Mouse (Mus musculus) hindbrain, embryonic 14.5 days (tissue): ENCODE data around the gene Etaa1. TPM values are rescaled to one million over a fixed set of nuclear protein-coding genes. Genes with fewer than 3 reads are reported as not detected.
A peak's percentile ranks its signal among the peaks of the same experiment; 100 is the strongest.

ENCODE experiments used
- ATAC-seq: fragments of 200-750 bp; cut with Nextera tagmentation; 2 replicates; pipeline ENCODE4 v1.8.0; 2017; ENCODE audit warnings: moderate number of reproducible peaks, mild to moderate bottlenecking, moderate TSS enrichment, moderate library complexity; ENCODE audit not compliant: low FRiP score
- DNase-seq: peaks from one replicate; pipeline ENCODE4 v3.0.0-alpha.2; 2015; ENCODE audit warnings: low spot score
- H3K27ac ChIP-seq: fragments of 300-500 bp; sonication (generic); 2 replicates; pipeline ENCODE4 v1.5.1; 2014; ENCODE audit warnings: mild to moderate bottlenecking, moderate library complexity
- H3K27me3 ChIP-seq: fragments of 300-500 bp; sonication (generic); 2 replicates; pipeline ENCODE4 v1.6.1; 2014; ENCODE audit warnings: mild to moderate bottlenecking, low read length, mixed read lengths; ENCODE audit not compliant: control insufficient read depth, insufficient read depth
- H3K36me3 ChIP-seq: fragments of 300-500 bp; sonication (generic); replicated peaks from 2 replicates; pipeline ENCODE4 v1.6.1; 2014; ENCODE audit not compliant: control insufficient read depth, insufficient read depth
- H3K4me1 ChIP-seq: fragments of 300-500 bp; sonication (generic); replicated peaks from 2 replicates; pipeline ENCODE4 v1.6.1; 2014; ENCODE audit warnings: antibody characterized with exemption, low read length, mixed read lengths; ENCODE audit not compliant: control insufficient read depth, insufficient read depth
- H3K4me2 ChIP-seq: fragments of 300-500 bp; sonication (generic); replicated peaks from 2 replicates; pipeline ENCODE4 v1.6.1; 2014; ENCODE audit warnings: mild to moderate bottlenecking, moderate library complexity
- H3K4me3 ChIP-seq: fragments of 300-500 bp; sonication (generic); replicated peaks from 2 replicates; pipeline ENCODE4 v1.5.1; 2014; ENCODE audit warnings: mild to moderate bottlenecking, low read length
- H3K9ac ChIP-seq: fragments of 300-500 bp; sonication (generic); 2 replicates; pipeline ENCODE4 v1.6.1; 2014
- H3K9me3 ChIP-seq: fragments of 300-500 bp; sonication (generic); 2 replicates; pipeline ENCODE4 v1.6.1; 2016; ENCODE audit warnings: low read length; ENCODE audit not compliant: control insufficient read depth
- WGBS: fragments of 180-500 bp; shearing (Covaris S2); extraction: QIAGEN DNeasy Blood & Tissue Kit; methylation state at CpG from one replicate; pipeline ENCODE4 v1.1.7; 2014; 5-methylcytosine and 5-hydroxymethylcytosine counted together
- polyA plus RNA-seq: library from polyadenylated mRNA; unstranded; fragments of >200 nt; fragmentation: Nextera tagmentation; extraction: Ambion mirVana; gene quantifications from 2 replicates; pipeline ENCODE4 v1.2.1, GENCODE M21; 2014

The Etaa1 gene
- polyA plus RNA-seq = 9.6 and 11.2 TPM in 2 replicates

DNA sequence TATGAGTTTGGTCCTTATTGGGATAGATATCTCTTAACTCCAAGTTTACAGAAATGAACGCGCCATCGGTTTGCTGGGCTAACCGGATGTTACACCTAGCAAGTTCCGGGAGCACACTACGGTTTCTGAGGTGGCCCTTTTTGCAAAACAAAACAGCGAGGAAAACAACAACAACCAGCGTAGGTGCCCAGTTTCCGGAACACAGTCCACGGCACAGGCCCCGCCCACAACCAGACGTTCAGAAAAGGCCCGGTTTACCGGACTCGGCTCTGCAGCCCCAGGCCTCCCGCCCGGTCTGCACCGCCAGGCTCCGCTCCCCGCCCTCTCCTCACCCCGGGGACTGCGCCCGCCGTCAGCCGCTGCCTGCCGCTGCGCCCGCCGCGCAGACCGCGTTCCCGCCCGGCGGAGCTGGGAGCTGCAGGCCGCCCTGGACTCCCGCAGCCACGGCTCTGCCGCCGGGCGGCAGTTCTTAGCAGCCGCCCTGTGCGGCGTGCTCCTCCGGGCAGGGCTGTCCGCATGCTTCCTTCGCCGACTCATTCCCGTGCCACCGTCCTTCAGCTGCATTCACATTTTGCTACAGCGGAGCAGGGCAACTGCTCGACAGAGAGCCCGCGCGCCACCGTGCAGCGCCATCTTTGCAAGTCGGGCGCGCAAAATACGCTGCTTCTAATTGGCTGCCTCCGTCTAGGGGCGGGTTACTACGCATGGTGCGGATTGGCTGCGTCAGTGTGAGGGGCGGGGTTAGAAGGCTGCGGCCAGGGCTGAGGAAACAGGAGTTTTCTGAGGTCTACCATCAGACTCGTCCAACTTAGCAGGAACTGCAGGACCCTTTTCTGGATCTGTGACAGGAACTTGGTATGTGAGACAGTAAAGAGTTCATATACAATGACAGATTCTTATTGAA, at the start of gene Etaa1:
TSS of gene Etaa1 (minus strand) at position 645 of the 904 bp plus-strand sequence.
- under 1% methylated on average over 69 of the region's 69 CpGs for WGBS
- Histone ChIP-seq H3K4me2 (peak within 1 kb of the TSS; percentile 84), H3K36me3 (peaks cover 18% of the 10 kb centered on the region), H3K27ac (peak within 1 kb of the TSS; percentile 92), H3K9ac (peak within 1 kb of the TSS; percentile 93), H3K4me3 (peak within 1 kb of the TSS; percentile 94), H3K4me1 (peaks cover 14% of the 10 kb centered on the region), H3K27me3 (no peaks in the 10 kb centered on the region), H3K9me3 (no peaks in the 10 kb centered on the region)
- DNase-seq (peak; percentile 96), ATAC-seq (peak; percentile 100)

- 93% methylated on average over 3 of the region's 3 CpGs for WGBS
- no peak overlapping the region for H3K4me3 ChIP-seq
- H3K9me3 ChIP-seq = no peaks in the 10 kb centered on the region
- H3K4me2 ChIP-seq = no peak overlapping the region
- H3K4me1 ChIP-seq = no peaks in the 10 kb centered on the region
- H3K27me3 ChIP-seq = no peaks in the 10 kb centered on the region
- ATAC-seq (no peak), DNase-seq (no peak)
- no peak overlapping the region for H3K9ac ChIP-seq
- no peak overlapping the region for H3K27ac ChIP-seq
- no peaks in the 10 kb centered on the region for H3K36me3 ChIP-seq
Observed at GRCm38 (mm10) chr11:17994151-17994550, 40.5 kb upstream of the Etaa1 start.

- H3K4me2 ChIP-seq = no peak overlapping the region
- no peak for DNase-seq
- H3K4me3 ChIP-seq = no peak overlapping the region
- no peak overlapping the region for H3K27ac ChIP-seq
- no peaks in the 10 kb centered on the region for H3K27me3 ChIP-seq
- no peaks in the 10 kb centered on the region for H3K4me1 ChIP-seq
- H3K9me3 ChIP-seq = no peaks in the 10 kb centered on the region
- H3K36me3 ChIP-seq = no peaks in the 10 kb centered on the region
- H3K9ac ChIP-seq = no peak overlapping the region
- WGBS = 90% methylated on average over 9 of the region's 9 CpGs
- ATAC-seq = no peak
Observed at GRCm38 (mm10) chr11:17992311-17992710, 38.6 kb upstream of the Etaa1 start.

DNA sequence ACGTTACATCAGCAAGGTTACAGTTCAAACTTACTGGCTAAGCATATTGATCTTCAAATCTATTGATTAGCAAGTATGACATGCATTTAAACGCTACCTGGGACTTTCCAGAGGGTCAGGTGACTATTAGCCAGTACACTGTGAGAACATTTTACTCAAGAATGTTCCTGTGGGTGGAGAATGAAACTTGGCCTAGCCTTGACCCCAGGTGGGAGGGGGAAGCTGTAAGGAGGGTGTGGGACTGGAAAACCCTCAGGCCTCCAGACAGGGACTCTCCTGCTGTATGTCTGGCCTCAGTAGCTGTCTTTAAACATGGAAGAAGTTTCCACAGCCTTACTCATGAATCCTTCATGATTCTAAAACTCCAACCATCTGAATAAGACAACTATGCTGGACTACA, 29.7 kb upstream of the Etaa1 start:
- Histone ChIP-seq H3K27ac (no peak overlapping the region), H3K9me3 (no peaks in the 10 kb centered on the region), H3K27me3 (no peaks in the 10 kb centered on the region), H3K4me3 (no peak overlapping the region), H3K4me2 (no peak overlapping the region), H3K9ac (no peak overlapping the region), H3K4me1 (no peaks in the 10 kb centered on the region), H3K36me3 (no peaks in the 10 kb centered on the region)
- WGBS = 92% methylated on average over 2 of the region's 2 CpGs
- DNase-seq = no peak
- ATAC-seq = no peak

DNA sequence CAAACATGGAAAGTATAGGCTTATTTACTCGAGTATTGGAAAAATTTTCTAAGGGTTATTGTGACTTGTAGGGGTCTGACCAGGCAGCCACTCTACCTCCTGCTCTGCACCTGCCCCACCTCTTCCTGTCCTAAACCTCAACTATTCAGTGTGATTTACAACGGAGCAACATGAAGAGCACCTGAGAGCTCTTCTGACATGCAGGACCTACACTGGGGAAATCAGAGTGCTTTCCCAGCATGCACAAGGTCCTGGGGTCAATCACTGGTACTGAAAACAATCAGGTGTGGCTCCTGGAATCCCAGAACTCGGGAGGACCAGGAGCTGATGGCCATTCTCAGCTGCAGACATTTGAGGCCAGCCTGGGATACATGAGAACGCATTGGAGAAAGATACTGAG, 27.6 kb upstream of the Etaa1 start:
- Histone ChIP-seq H3K4me1 (no peaks in the 10 kb centered on the region), H3K27me3 (no peaks in the 10 kb centered on the region), H3K27ac (no peak overlapping the region), H3K9ac (no peak overlapping the region), H3K4me2 (no peak overlapping the region), H3K9me3 (no peaks in the 10 kb centered on the region), H3K36me3 (no peaks in the 10 kb centered on the region), H3K4me3 (no peak overlapping the region)
- ATAC-seq (no peak), DNase-seq (no peak)
- 74% methylated on average over 4 of the region's 4 CpGs for whole genome bisulfite sequencing

DNA sequence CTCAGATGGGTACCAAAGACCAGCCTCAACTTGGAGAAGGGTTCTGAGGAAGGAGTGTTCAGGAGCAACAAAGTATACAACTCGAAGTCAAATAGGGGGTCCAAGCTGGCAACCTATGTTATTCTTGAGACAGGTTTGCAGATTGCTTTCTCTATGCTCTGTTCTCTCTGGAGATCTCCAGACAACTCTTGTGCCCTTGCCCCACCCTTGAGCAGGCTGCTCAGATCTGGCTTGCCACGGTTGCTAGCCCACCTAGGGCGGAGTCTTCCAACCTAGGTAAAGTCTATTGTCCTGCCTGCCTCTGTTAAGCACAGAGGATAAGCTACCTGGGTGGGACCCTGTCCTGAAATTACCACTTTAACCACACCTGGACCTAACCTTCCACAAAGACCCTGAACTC, 21.9 kb upstream of the Etaa1 start:
- no peak for DNase-seq
- no peak overlapping the region for H3K4me3 ChIP-seq
- H3K9ac ChIP-seq = no peak overlapping the region
- no peaks in the 10 kb centered on the region for H3K27me3 ChIP-seq
- 78% methylated on average over 3 of the region's 3 CpGs for WGBS
- no peak overlapping the region for H3K4me2 ChIP-seq
- H3K4me1 ChIP-seq = no peaks in the 10 kb centered on the region
- H3K27ac ChIP-seq = no peak overlapping the region
- no peak for ATAC-seq
- no peaks in the 10 kb centered on the region for H3K9me3 ChIP-seq
- H3K36me3 ChIP-seq = no peaks in the 10 kb centered on the region

GRCm38 (mm10) chr11:17952791-17953190, 884 bp downstream of the Etaa1 start:
- peaks cover 20% of the 10 kb centered on the region for H3K36me3 ChIP-seq
- H3K4me3 ChIP-seq = peak overlapping the region; percentile 94
- DNase-seq (peak; percentile 28), ATAC-seq (no peak)
- no peaks in the 10 kb centered on the region for H3K27me3 ChIP-seq
- H3K4me2 ChIP-seq = peak overlapping the region; percentile 84
- peak overlapping the region; percentile 92 for H3K27ac ChIP-seq
- peaks cover 14% of the 10 kb centered on the region for H3K4me1 ChIP-seq
- WGBS = 4% methylated on average over 3 of the region's 3 CpGs
- peak overlapping the region; percentile 93 for H3K9ac ChIP-seq
- no peaks in the 10 kb centered on the region for H3K9me3 ChIP-seq

- H3K36me3 ChIP-seq = peaks cover 33% of the 10 kb centered on the region
- H3K4me3 ChIP-seq = no peak overlapping the region
- 76% methylated on average over 3 of the region's 3 CpGs for WGBS
- H3K9me3 ChIP-seq = no peaks in the 10 kb centered on the region
- H3K4me1 ChIP-seq = peaks cover 14% of the 10 kb centered on the region
- H3K9ac ChIP-seq = no peak overlapping the region
- DNase-seq (peak; percentile 35), ATAC-seq (no peak)
- H3K27me3 ChIP-seq = no peaks in the 10 kb centered on the region
- no peak overlapping the region for H3K27ac ChIP-seq
- H3K4me2 ChIP-seq = no peak overlapping the region
Observed at GRCm38 (mm10) chr11:17951336-17951735, 2.3 kb downstream of the Etaa1 start.

DNA sequence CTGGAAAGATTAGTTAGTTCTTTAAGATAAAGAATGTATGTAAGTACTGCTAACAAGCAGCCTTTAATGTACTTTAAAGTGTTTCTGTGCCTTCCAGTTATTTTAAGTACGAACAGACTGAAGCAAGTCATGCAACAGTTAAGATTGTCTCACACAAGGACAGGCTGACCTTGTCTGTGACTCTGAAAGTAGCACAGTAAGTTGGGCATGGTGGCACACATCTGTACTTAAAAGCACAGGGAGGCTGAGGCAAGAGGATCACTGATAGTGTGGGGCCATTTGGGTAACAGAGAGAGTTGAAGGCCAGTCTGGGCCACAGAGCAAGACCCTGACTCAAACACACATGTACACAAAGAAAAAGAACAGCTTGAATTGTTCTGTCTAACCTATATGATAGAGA, 14.5 kb downstream of the Etaa1 start:
- H3K9me3 ChIP-seq = no peaks in the 10 kb centered on the region
- 0 out of 2 replicates have a peak, but pooled peaks cover under 1% of the 10 kb centered on the region for H3K4me1 ChIP-seq

More for the DNA sequence above, 14.5 kb downstream of the Etaa1 start:
- Histone ChIP-seq H3K36me3 (peaks cover 5% of the 10 kb centered on the region; the same call in 1 of the 2 replicates), H3K27me3 (no peaks in the 10 kb centered on the region), H3K27ac (no peak overlapping the region), H3K9ac (no peak overlapping the region), H3K4me2 (no peak overlapping the region), H3K4me3 (no peak overlapping the region)
- no peak for ATAC-seq
- WGBS = 91% methylated on average over 1 of the region's 1 CpGs
- DNase-seq = no peak
